Mouse (Mus musculus): Measurements from ENCODE around the gene Kif1c. TPM values are rescaled to one million over a fixed set of nuclear protein-coding genes. Genes with fewer than 3 reads are reported as not detected.
A peak's percentile ranks its signal among the peaks of the same experiment; 100 is the strongest.

Kif1c gene
- polyA plus RNA-seq, 1 experiment from 2014 or later, result 18.9 TPM

DNA sequence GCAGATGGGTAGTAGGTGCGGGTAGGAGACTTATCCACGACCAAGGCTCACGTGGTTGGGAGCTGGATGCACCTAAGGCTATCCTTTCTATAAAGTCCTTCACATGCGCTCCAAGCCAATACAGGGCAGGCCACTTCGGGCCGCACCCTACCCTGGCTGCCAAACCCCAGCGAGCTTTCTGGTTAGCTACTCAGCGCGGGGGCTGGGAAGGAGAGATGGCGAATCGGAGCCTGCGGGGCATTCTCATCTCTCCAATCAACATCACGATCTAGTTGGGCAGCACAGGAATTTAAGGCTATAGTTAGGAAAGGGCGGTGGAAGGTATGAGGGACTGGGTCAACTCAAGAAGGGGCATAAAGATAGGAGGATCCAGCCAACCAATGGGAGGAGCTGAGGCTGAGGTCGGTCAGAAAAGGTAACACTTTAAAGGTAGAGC, 32.0 kb upstream of the Kif1c start:
- H3K27me3 ChIP-seq (ENCODE audit: control insufficient read depth, insufficient read depth, low read length), result no peaks in the 10 kb centered on the region
- H3K4me2 ChIP-seq (ENCODE audit: low read length), result peak overlapping the region; percentile 93
- peak; percentile 7 for ATAC-seq (ENCODE audit: insufficient number of reproducible peaks, insufficient read depth, low FRiP score, low read depth)
- H3K36me3 ChIP-seq (ENCODE audit: control insufficient read depth, insufficient read depth, low read length), result peaks cover 53% of the 10 kb centered on the region
- peak overlapping the region; percentile 64 to 78 for H3K4me3 ChIP-seq (ENCODE audit: control insufficient read depth in 1 of 2, insufficient read depth in 1 of 2, low read depth in 1 of 2, low read length in 2 of 2)
- peak overlapping the region; percentile 80 to 98 for H3K27ac ChIP-seq (replicated peaks in 1 of 2; ENCODE audit: control insufficient read depth in 1 of 2, insufficient read depth in 1 of 2, low read depth in 2 of 2, low read length in 2 of 2)
- H3K9ac ChIP-seq (ENCODE audit: low read length), result peak overlapping the region; percentile 78
- under 1% methylated on average over 15 of the region's 15 CpGs for WGBS
- H3K4me1 ChIP-seq (ENCODE audit: control insufficient read depth in 2 of 2, insufficient read depth in 2 of 2, low read length in 2 of 2), result peaks cover 10 to 24% of the 10 kb centered on the region in 2 experiments; a peak in 3 of 4 replicates
- H3K9me3 ChIP-seq (ENCODE audit: control insufficient read depth, low read length), result no peaks in the 10 kb centered on the region

DNA sequence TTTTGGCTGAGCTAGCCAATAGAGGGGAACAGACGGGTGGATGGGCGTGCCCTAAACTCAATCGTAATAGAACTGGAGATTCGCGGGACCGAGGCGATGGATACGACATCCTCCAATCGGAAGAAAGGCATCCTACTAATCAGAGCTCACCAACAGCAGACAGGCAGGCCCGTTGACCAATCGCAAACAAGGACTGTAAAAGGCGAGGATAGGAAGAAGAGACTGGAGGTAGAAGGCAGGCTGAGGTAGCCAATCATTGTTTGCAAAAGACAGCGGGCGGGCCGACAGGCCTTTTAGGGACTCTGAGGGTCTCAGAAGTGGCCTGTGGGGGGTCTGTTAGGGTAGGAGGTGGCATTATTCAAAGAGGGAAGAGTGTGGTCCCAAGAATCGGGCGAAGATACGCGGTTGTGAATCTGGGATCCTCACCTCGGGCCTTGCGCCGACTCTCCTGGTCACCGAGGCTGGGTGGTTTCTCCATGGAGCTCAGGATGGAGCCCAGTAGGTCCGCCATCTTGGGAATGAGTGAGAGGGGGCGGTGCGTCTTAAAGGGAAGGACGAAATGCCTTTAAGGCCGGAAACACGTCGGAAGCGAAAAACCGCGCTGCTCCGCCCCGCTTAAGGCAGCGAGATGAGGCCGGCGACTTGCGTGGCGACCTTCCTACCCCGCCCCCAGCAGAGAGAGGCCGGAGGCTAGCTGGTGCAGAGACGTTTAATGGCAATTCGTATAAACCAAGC, 31.4 kb upstream of the Kif1c start, which contains the start of gene Spag7:
TSS of gene Spag7 (minus strand) at position 646 of the 735 bp plus-strand sequence.
- Histone ChIP-seq H3K27me3 (ENCODE audit: control insufficient read depth, insufficient read depth, low read length) (no peaks in the 10 kb centered on the region), H3K4me2 (ENCODE audit: low read length) (peak within 1 kb of the TSS; percentile 93), H3K4me3 (ENCODE audit: control insufficient read depth in 1 of 2, insufficient read depth in 1 of 2, low read depth in 1 of 2, low read length in 2 of 2) (peak within 1 kb of the TSS; percentile 64 to 78), H3K9me3 (ENCODE audit: control insufficient read depth, low read length) (no peaks in the 10 kb centered on the region), H3K36me3 (ENCODE audit: control insufficient read depth, insufficient read depth, low read length) (peaks cover 53% of the 10 kb centered on the region), H3K4me1 (ENCODE audit: control insufficient read depth in 2 of 2, insufficient read depth in 2 of 2, low read length in 2 of 2) (peaks cover 10 to 24% of the 10 kb centered on the region in 2 experiments; a peak in 3 of 4 replicates), H3K9ac (ENCODE audit: low read length) (peak within 1 kb of the TSS; percentile 84), H3K27ac (replicated peaks in 1 of 2; ENCODE audit: control insufficient read depth in 1 of 2, insufficient read depth in 1 of 2, low read depth in 2 of 2, low read length in 2 of 2) (peak within 1 kb of the TSS; percentile 96 to 98)
- peak; percentile 93 for ATAC-seq (ENCODE audit: insufficient number of reproducible peaks, insufficient read depth, low FRiP score, low read depth)
- WGBS, result under 1% methylated on average over 44 of the region's 44 CpGs

DNA sequence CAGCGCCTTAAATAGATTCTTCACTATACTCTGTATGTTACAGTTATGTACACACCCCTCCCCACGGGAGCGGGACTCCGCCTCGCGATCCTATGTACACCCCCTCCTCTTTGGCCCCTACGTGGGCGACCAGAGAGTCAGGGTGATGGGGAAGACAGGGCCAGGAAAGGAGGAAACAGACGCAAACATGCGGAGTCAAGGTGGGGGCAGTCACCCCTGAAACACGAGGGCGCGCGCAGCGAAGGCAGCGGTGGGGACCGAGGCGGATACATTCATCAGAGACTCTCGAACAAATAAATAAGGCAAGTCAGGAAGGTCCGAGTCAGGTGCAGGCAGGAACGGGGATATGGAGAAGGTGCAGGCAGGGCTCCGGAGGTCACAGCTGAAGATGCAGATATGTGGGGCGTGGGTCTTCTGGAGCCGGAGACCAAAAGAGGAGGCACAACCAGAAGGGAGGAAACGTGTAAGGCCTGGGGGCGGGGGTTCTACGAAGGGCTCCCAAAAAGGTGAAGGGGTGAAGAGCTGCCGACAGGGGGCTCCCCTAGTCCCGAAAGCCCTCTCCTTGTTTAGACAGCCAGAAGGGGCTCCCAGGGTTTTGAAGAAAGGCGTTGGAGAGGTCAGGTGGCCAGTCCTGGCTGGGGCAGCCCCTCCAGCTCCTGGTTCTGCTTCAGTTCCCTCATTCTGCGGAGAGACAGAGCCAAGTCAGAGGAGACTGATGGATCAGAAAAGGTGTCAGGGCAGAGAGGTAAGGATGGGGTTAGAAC, 30.6 kb upstream of the Kif1c start:
- peak overlapping the region; percentile 84 for H3K9ac ChIP-seq (ENCODE audit: low read length)
- H3K4me1 ChIP-seq (ENCODE audit: control insufficient read depth in 2 of 2, insufficient read depth in 2 of 2, low read length in 2 of 2), result peaks cover 10 to 22% of the 10 kb centered on the region in 2 experiments; a peak in 3 of 4 replicates
- H3K4me2 ChIP-seq (ENCODE audit: low read length), result peak overlapping the region; percentile 93
- peak overlapping the region; percentile 95 to 98 for H3K27ac ChIP-seq (replicated peaks in 1 of 2; ENCODE audit: control insufficient read depth in 1 of 2, insufficient read depth in 1 of 2, low read depth in 2 of 2, low read length in 2 of 2)
- no peaks in the 10 kb centered on the region for H3K27me3 ChIP-seq (ENCODE audit: control insufficient read depth, insufficient read depth, low read length)
- H3K9me3 ChIP-seq (ENCODE audit: control insufficient read depth, low read length), result no peaks in the 10 kb centered on the region
- under 1% methylated on average over 30 of the region's 31 CpGs for WGBS
- peak; percentile 4; the same call in 1 of the 2 replicates for ATAC-seq (ENCODE audit: insufficient number of reproducible peaks, insufficient read depth, low FRiP score, low read depth)
- peaks cover 53% of the 10 kb centered on the region for H3K36me3 ChIP-seq (ENCODE audit: control insufficient read depth, insufficient read depth, low read length)
- peak overlapping the region; percentile 64 to 78 for H3K4me3 ChIP-seq (ENCODE audit: control insufficient read depth in 1 of 2, insufficient read depth in 1 of 2, low read depth in 1 of 2, low read length in 2 of 2)

DNA sequence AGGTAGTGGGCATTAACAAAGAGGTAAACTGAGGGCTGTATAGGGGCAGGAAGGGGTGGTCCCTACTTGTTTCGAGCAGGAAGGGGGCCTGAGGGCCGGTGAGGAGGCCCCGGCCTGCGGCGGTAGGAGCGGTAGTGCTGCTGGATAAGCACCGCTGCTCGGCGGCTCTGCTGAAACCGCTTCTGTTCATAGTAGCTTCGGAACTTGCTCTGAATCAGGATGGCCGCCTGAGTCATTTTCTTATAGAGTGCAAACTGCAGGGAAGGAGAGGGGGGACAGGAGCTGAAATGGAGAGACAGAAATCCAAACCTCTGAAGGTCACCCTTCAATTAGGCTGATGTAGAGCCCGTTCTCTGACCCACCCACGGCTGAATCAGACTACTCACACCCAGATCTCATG, 29.9 kb upstream of the Kif1c start:
- H3K27ac ChIP-seq (replicated peaks in 1 of 2; ENCODE audit: control insufficient read depth in 1 of 2, insufficient read depth in 1 of 2, low read depth in 2 of 2, low read length in 2 of 2), result peak overlapping the region; percentile 95 to 98
- no peaks in the 10 kb centered on the region for H3K27me3 ChIP-seq (ENCODE audit: control insufficient read depth, insufficient read depth, low read length)
- peak overlapping the region; percentile 84 for H3K9ac ChIP-seq (ENCODE audit: low read length)
- H3K4me1 ChIP-seq (ENCODE audit: control insufficient read depth in 2 of 2, insufficient read depth in 2 of 2, low read length in 2 of 2), result peaks cover 10 to 22% of the 10 kb centered on the region in 2 experiments; a peak in 3 of 4 replicates
- no peak for ATAC-seq (ENCODE audit: insufficient number of reproducible peaks, insufficient read depth, low FRiP score, low read depth)
- peak overlapping the region; percentile 64 to 78 for H3K4me3 ChIP-seq (ENCODE audit: control insufficient read depth in 1 of 2, insufficient read depth in 1 of 2, low read depth in 1 of 2, low read length in 2 of 2)
- H3K36me3 ChIP-seq (ENCODE audit: control insufficient read depth, insufficient read depth, low read length), result peaks cover 53% of the 10 kb centered on the region
- H3K9me3 ChIP-seq (ENCODE audit: control insufficient read depth, low read length), result no peaks in the 10 kb centered on the region
- WGBS, result 46% methylated on average over 14 of the region's 14 CpGs
- H3K4me2 ChIP-seq (ENCODE audit: low read length), result peak overlapping the region; percentile 93

DNA sequence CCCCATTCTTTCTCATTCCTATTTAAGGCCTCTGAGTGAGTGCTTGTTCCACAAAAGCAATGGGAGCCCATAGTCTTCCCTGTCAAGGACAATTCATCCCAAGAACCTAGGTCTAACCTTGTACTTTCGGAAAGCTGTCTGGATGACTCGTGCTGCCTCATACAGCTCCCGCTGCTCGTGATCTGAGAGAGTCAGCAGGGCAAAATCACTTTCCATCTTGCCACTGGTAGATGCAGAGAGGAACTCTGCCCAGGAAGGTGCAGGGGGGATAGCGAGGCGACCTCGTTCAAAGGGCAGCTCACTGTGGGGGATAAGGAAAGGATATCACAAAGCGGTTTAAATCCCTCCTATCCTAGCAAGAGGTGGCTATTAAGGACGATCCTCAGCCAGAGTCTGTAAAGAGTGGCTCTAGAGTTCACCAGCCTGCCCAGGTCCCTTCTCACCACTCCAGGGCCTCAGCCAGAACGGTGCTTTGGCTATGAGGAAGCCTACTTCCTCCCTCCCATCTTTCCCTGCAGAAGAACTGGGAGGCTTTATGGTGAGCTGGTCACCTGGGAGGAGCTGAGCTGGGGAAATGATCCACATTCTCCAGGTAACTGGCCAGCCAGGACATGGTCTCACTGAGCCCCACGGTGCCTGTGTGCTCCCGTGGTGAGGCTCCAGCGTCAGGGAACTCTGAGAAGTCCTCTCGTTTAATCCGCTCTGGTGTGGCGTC, 28.9 kb upstream of the Kif1c start:
- Histone ChIP-seq H3K9ac (ENCODE audit: low read length) (peak overlapping the region; percentile 84; the same call in 1 of the 2 replicates), H3K4me1 (ENCODE audit: control insufficient read depth in 2 of 2, insufficient read depth in 2 of 2, low read length in 2 of 2) (peaks cover 10 to 22% of the 10 kb centered on the region in 2 experiments; a peak in 3 of 4 replicates), H3K36me3 (ENCODE audit: control insufficient read depth, insufficient read depth, low read length) (peaks cover 54% of the 10 kb centered on the region), H3K4me2 (ENCODE audit: low read length) (peak overlapping the region; percentile 93), H3K27me3 (ENCODE audit: control insufficient read depth, insufficient read depth, low read length) (no peaks in the 10 kb centered on the region), H3K9me3 (ENCODE audit: control insufficient read depth, low read length) (no peaks in the 10 kb centered on the region), H3K4me3 (ENCODE audit: control insufficient read depth in 1 of 2, insufficient read depth in 1 of 2, low read depth in 1 of 2, low read length in 2 of 2) (no peak overlapping the region), H3K27ac (replicated peaks in 1 of 2; ENCODE audit: control insufficient read depth in 1 of 2, insufficient read depth in 1 of 2, low read depth in 2 of 2, low read length in 2 of 2) (peak overlapping the region in 1 of 2 experiments; percentile 98; a peak in 1 of 4 replicates)
- WGBS, result 72% methylated on average over 16 of the region's 16 CpGs
- ATAC-seq (ENCODE audit: insufficient number of reproducible peaks, insufficient read depth, low FRiP score, low read depth), result no peak

DNA sequence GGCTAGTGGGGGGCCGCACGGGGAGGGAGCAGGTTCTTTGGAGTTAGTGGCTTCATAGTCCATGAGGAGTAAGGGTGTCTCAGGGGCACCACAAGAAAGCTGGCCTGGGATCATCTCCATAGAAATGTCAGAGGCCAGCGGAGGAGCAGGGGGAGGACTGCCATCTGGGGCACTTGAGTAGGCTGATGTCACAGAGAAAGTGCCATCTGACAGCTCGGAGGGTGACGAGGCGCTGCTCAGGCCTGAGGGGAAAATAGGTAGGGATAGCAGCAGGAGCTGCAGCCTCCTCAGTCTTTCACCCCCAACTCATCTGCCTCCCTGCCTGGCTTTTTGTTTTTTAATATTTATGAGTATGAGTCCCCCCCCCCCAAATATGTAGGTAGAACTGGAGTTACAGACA, 26.3 kb upstream of the Kif1c start:
- H3K9ac ChIP-seq (ENCODE audit: low read length), result no peak overlapping the region
- 73% methylated on average over 6 of the region's 6 CpGs for whole genome bisulfite sequencing

DNA sequence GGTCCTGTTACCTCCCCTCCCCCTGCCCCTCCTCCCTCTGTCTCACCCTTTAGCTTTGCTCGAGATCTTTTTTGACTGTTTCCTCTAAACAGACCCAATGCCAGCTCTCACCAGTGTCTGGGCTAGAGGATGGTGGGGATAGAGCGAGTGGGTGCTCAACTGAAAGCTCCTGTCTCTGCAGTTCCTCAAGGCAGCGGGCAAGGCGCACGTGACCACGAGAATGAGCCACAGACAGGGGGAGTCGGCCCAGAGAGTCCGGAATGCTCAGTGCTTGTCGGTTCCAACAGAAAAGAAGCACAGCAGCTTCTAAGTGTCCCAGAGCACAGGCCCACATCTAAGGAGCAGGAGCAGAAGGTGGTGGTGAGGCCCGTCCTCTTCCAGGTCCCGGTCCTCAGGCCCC, 25.8 kb upstream of the Kif1c start:
- peaks cover 65% of the 10 kb centered on the region for H3K36me3 ChIP-seq (ENCODE audit: control insufficient read depth, insufficient read depth, low read length)
- no peaks in the 10 kb centered on the region for H3K9me3 ChIP-seq (ENCODE audit: control insufficient read depth, low read length)
- WGBS, result 68% methylated on average over 11 of the region's 11 CpGs
- peaks cover 9 to 13% of the 10 kb centered on the region in 2 experiments; a peak in 2 of 4 replicates for H3K4me1 ChIP-seq (ENCODE audit: control insufficient read depth in 2 of 2, insufficient read depth in 2 of 2, low read length in 2 of 2)
- H3K9ac ChIP-seq (ENCODE audit: low read length), result no peak overlapping the region
- H3K27ac ChIP-seq (replicated peaks in 1 of 2; ENCODE audit: control insufficient read depth in 1 of 2, insufficient read depth in 1 of 2, low read depth in 2 of 2, low read length in 2 of 2), result no peak overlapping the region
- no peak overlapping the region for H3K4me3 ChIP-seq (ENCODE audit: control insufficient read depth in 1 of 2, insufficient read depth in 1 of 2, low read depth in 1 of 2, low read length in 2 of 2)
- H3K27me3 ChIP-seq (ENCODE audit: control insufficient read depth, insufficient read depth, low read length), result no peaks in the 10 kb centered on the region
- no peak for ATAC-seq (ENCODE audit: insufficient number of reproducible peaks, insufficient read depth, low FRiP score, low read depth)
- H3K4me2 ChIP-seq (ENCODE audit: low read length), result no peak overlapping the region

More for the DNA sequence above, 26.3 kb upstream of the Kif1c start:
- Histone ChIP-seq H3K9me3 (ENCODE audit: control insufficient read depth, low read length) (no peaks in the 10 kb centered on the region), H3K4me2 (ENCODE audit: low read length) (no peak overlapping the region), H3K27me3 (ENCODE audit: control insufficient read depth, insufficient read depth, low read length) (no peaks in the 10 kb centered on the region), H3K4me1 (ENCODE audit: control insufficient read depth in 2 of 2, insufficient read depth in 2 of 2, low read length in 2 of 2) (peaks cover 9 to 13% of the 10 kb centered on the region in 2 experiments; a peak in 2 of 4 replicates), H3K36me3 (ENCODE audit: control insufficient read depth, insufficient read depth, low read length) (peaks cover 60% of the 10 kb centered on the region), H3K27ac (replicated peaks in 1 of 2; ENCODE audit: control insufficient read depth in 1 of 2, insufficient read depth in 1 of 2, low read depth in 2 of 2, low read length in 2 of 2) (no peak overlapping the region), H3K4me3 (ENCODE audit: control insufficient read depth in 1 of 2, insufficient read depth in 1 of 2, low read depth in 1 of 2, low read length in 2 of 2) (no peak overlapping the region)
- no peak for ATAC-seq (ENCODE audit: insufficient number of reproducible peaks, insufficient read depth, low FRiP score, low read depth)
